Mouse (Mus musculus): ENCODE measurements around the gene Gmppa.

Gene Gmppa

GRCm38 (mm10) chr1:75435475-75436328 is at the start of gene Gmppa:
Gene Gmppa (plus strand): TSS chr1:75435930.
- peak; percentile 93 for DNase-seq (ENCODE audit: low read depth, low spot score)

DNA sequence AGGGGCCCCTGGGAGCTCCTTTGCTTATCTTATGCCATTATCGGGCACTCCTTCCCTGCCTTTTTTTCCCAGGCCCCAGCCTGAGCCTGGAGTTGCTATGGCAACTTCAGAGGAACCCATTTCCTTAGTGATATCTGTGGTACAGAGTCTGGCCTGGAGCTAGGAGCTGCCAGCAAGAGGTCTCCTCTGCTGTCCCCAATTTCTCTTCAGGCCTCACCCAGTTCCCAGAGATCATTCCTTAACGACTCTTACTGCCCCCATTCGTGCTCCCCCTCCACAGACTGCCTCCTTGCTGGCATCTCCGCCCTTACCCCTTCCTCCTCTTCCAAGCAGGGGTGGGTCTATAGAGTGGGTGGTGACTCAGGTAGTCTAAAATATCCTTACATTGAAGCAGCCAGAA is 49.6 kb upstream of the Gmppa start:
- DNase-seq (ENCODE audit: low read depth, low spot score) = no peak

- DNase-seq (ENCODE audit: low read depth, low spot score) = no peak
Observed at GRCm38 (mm10) chr1:75387469-75387928, 48.2 kb upstream of the Gmppa start.

GRCm38 (mm10) chr1:75387929-75388897 is 47.5 kb upstream of the Gmppa start:
- DNase-seq (ENCODE audit: low read depth, low spot score) = no peak

DNA sequence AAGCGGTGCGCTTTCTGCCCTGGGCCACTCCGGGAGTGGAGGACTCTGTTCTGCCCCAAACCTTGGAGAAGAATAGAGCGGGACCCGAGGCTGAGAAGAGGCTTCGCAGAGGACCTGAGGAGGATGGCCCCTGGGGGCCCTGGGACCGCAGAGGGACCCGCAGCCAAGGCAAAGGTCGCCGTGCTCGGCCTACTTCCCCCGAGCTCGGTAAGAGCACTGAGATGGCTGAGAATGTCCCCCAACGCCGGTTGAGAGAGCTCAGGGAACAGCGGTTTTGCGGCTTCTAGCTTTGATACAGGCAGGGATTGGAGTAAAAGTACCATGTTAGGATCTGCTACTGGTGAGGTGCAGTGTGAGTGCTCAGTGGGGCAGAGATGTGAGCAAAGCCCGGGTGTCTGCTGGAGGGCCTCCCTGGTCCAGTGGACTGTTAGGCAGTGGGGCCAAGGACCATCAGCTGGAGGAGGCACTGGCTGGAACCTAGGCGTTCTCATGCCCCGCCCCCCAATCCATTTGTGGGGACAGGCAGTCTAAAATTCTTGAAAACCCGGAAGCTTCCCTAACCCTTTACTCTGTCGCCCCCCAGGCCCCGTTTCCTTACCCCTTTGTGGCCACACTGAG is 46.7 kb upstream of the Gmppa start:
- DNase-seq (ENCODE audit: low read depth, low spot score) = no peak

- no peak for DNase-seq (ENCODE audit: low read depth, low spot score)
Observed at GRCm38 (mm10) chr1:75393139-75393538, 42.6 kb upstream of the Gmppa start.

GRCm38 (mm10) chr1:75393846-75394245 is 41.9 kb upstream of the Gmppa start:
- DNase-seq (ENCODE audit: low read depth, low spot score) = no peak

DNA sequence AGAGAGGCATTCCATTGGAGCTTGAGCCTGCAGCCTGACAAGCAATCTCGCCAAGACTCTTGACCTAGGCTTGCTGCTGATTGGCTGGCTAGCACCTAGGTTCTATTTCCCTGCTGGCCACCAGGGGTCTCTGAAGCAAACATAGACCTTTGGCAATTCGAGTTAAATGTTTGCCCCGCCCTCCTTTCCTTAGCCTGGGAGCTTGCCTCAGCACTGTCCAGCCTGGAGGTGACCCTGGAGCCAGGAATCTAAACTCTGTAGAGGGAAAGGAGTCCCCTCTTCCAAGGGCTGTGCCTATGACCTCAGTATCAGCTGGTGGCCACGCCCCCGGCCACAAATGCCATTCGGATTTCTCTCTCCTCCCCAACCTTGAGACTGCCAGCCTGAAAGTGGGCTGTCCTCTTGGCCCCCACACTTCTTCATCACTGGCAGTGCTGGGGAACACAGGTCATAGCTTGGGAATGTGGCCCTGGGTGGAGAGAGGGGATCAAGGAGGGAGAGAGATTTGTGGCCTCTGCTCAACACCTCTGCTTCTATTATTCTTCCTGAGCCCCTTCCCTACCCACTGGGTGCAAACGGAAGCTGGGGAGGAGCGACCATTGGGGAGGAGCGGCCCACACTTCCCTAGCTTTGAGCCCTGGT is 36.8 kb upstream of the Gmppa start:
- DNase-seq (ENCODE audit: low read depth, low spot score) = peak; percentile 91

- peak; percentile 38 for DNase-seq (ENCODE audit: low read depth, low spot score)
Observed at GRCm38 (mm10) chr1:75399755-75400492, 35.8 kb upstream of the Gmppa start.

DNA sequence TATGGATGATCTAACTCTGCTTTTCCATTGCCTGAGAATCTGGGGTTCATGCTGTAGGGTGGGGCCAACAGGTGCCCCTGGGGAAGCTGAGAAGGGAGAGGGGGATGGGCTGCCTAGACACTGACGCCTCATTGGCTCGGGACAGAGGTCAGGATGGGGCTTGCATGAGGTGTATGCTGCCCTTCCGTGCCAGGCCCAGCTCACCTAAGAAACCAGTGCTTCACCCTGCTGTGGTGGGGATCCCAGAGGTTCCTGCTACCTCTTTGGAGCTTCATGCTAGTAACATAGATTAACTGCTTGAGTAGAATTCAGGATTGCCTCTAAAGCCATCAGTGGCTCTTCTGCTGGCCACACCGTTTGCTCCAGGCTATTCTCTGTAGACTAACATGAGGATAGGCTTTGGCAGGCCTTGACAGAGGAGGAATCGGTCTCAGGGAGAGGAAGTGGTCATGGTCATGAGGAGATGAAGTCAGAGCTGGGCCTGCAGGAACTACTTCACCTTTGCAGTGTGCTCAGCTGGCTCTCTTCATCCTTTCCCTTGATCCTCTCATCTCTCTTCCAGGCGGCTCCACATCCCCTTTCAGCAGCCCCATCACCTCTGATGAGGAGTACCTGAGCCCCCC is 35.1 kb upstream of the Gmppa start:
- no peak for DNase-seq (ENCODE audit: low read depth, low spot score)

DNA sequence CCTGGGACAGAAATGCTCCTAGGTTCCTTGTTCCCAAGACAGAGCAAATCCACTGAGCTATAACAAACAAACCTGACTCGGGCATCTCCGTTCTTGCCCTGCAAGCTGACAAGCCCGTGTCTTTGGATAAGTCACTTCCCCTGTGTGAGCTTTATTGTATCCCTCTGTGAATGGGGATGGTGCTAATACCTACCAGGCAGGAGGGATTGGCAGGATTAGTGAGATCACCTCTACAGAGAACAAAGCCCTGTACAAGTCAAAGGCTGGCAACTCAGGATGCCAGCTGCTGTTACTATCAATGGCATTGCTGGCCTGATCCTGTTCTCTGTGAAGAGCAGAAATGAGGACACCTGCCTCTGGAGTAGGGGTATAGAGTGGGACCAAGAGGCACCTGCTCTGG is 30.2 kb upstream of the Gmppa start:
- no peak for DNase-seq (ENCODE audit: low read depth, low spot score)

GRCm38 (mm10) chr1:75406173-75406572 is 29.6 kb upstream of the Gmppa start:
- DNase-seq (ENCODE audit: low read depth, low spot score) = no peak

DNA sequence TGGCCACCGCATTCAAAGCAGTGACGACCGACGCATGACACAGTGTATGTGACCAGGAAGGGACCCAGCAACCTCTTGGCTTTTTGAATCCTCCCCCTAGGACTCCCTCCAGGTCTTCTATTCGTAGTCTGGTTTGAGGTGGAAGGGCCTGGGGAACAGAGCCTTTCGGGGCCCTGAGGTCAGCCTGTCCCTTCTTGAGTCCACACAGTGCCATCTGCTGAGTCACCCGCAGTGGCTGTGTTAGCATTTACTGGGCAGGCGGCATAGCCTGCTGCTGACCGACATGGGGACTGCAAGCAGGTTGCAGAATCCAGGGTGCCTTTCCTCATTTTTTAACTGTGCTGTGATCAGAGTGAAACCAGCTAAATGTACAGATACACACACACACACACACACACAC is 28.7 kb upstream of the Gmppa start:
- DNase-seq (ENCODE audit: low read depth, low spot score) = no peak

DNA sequence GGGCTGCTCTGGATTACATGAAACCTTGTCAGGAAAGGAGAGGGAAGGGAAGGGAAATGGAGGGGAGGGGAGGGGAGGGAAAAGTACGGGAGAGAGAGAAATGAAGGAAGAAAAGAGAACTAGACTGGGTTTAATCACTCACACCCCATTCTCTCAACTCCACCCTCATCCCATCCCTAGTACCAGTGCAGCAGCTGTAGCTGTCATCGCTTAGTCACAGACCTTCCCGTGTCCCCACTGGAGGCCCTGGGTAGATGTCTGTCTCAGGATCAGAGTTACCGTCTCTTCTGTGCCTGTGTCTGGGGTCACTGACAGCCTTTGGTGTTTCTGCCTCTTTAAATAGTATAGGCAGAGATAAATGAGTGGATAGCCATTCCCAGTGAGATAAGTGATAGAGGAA is 27.5 kb upstream of the Gmppa start:
- DNase-seq (ENCODE audit: low read depth, low spot score) = no peak

DNA sequence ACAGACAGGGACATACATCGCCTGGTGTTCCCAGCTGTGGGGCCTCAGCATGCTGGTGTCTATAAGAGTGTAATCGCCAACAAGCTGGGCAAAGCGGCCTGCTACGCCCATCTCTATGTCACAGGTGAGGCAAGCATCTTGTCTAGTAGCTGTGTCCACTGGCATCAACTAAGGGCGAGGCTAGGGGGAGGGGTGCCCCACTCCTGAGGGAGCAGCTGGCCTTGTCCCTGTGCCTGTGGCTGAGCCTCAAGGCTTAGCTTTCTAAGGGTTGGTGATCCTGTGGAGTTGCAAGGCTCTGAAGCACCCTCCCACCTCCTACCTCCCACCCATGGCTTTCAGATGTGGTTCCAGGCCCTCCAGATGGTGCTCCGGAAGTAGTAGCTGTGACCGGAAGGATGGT is 25.8 kb upstream of the Gmppa start:
- DNase-seq (ENCODE audit: low read depth, low spot score) = no peak

GRCm38 (mm10) chr1:75412196-75412595 is 23.5 kb upstream of the Gmppa start:
- no peak for DNase-seq (ENCODE audit: low read depth, low spot score)

GRCm38 (mm10) chr1:75413749-75414148 is 22.0 kb upstream of the Gmppa start:
- DNase-seq (ENCODE audit: low read depth, low spot score) = peak; percentile 86

DNA sequence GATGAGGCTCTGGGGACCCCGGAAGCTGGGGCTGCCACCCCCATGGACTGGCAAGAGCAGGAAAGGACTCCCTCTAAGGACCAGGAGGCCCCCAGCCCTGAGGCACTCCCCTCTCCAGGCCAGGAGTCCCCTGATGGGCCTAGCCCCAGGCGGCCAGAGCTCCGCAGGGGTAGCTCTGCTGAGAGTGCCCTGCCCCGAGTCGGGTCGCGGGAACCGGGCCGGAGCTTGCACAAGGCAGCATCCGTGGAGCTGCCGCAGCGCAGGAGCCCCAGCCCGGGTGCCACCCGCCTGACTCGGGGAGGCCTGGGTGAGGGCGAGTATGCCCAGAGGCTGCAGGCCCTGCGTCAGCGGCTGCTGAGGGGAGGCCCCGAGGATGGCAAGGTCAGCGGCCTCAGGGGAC is 13.9 kb upstream of the Gmppa start:
- DNase-seq (ENCODE audit: low read depth, low spot score) = no peak

GRCm38 (mm10) chr1:75422216-75422822 is 13.4 kb upstream of the Gmppa start:
- DNase-seq (ENCODE audit: low read depth, low spot score) = no peak

All from ES-CJ7 (cell line).